Mouse (Mus musculus): ENCODE data around the gene Sh3kbp1.

Gene Sh3kbp1

GRCm38 (mm10) chrX:159677585-159678319, 50.7 kb downstream of the Sh3kbp1 start:
- in situ Hi-C loops (cut with MboI, MseI), result loop anchor here (5.0 kb wide), 1 partner anchor 60 kb away; no protein-coding TSS in a partner anchor

GRCm38 (mm10) chrX:159678320-159678835, 51.3 kb downstream of the Sh3kbp1 start:
- in situ Hi-C loops (cut with MboI, MseI), result loop anchor here (5.0 kb wide), 1 partner anchor 59 kb away; no protein-coding TSS in a partner anchor

- in situ Hi-C loops (cut with MboI, MseI), result no loop called here
Measured at GRCm38 (mm10) chrX:159685521-159685920, 58.4 kb downstream of the Sh3kbp1 start.

- in situ Hi-C loops (cut with MboI, MseI), result no loop called here
Measured at GRCm38 (mm10) chrX:159686850-159687249, 59.8 kb downstream of the Sh3kbp1 start.

GRCm38 (mm10) chrX:159688698-159689097, 61.6 kb downstream of the Sh3kbp1 start:
- in situ Hi-C loops (cut with MboI, MseI), result no loop called here

GRCm38 (mm10) chrX:159689785-159690416, 62.8 kb downstream of the Sh3kbp1 start:
- in situ Hi-C loops (cut with MboI, MseI), result no loop called here

GRCm38 (mm10) chrX:159693126-159693525, 66.1 kb downstream of the Sh3kbp1 start:
- in situ Hi-C loops (cut with MboI, MseI), result no loop called here

- in situ Hi-C loops (cut with MboI, MseI), result no loop called here
Measured at GRCm38 (mm10) chrX:159696545-159696944, 69.5 kb downstream of the Sh3kbp1 start.

GRCm38 (mm10) chrX:159697030-159697454, 70.0 kb downstream of the Sh3kbp1 start:
- in situ Hi-C loops (cut with MboI, MseI), result no loop called here

- in situ Hi-C loops (cut with MboI, MseI), result no loop called here
Measured at GRCm38 (mm10) chrX:159702850-159703249, 75.8 kb downstream of the Sh3kbp1 start.

- in situ Hi-C loops (cut with MboI, MseI), result no loop called here
Measured at GRCm38 (mm10) chrX:159704381-159705004, 77.4 kb downstream of the Sh3kbp1 start.

- in situ Hi-C loops (cut with MboI, MseI), result no loop called here
Measured at GRCm38 (mm10) chrX:159705412-159705811, 78.3 kb downstream of the Sh3kbp1 start.

- in situ Hi-C loops (cut with MboI, MseI), result no loop called here
Measured at GRCm38 (mm10) chrX:159708076-159708830, 81.2 kb downstream of the Sh3kbp1 start.

GRCm38 (mm10) chrX:159709296-159709695, 82.2 kb downstream of the Sh3kbp1 start:
- in situ Hi-C loops (cut with MboI, MseI), result no loop called here

- in situ Hi-C loops (cut with MboI, MseI), result no loop called here
Measured at GRCm38 (mm10) chrX:159711070-159712029, 84.3 kb downstream of the Sh3kbp1 start.

- in situ Hi-C loops (cut with MboI, MseI), result no loop called here
Measured at GRCm38 (mm10) chrX:159713191-159713590, 86.1 kb downstream of the Sh3kbp1 start.

GRCm38 (mm10) chrX:159721390-159721789, 94.3 kb downstream of the Sh3kbp1 start:
- in situ Hi-C loops (cut with MboI, MseI), result no loop called here

- in situ Hi-C loops (cut with MboI, MseI), result no loop called here
Measured at GRCm38 (mm10) chrX:159731421-159731820, 104.3 kb downstream of the Sh3kbp1 start.

- in situ Hi-C loops (cut with MboI, MseI), result no loop called here
Measured at GRCm38 (mm10) chrX:159732845-159733244, 105.8 kb downstream of the Sh3kbp1 start.

- in situ Hi-C loops (cut with MboI, MseI), result no loop called here
Measured at GRCm38 (mm10) chrX:159733948-159734347, 106.9 kb downstream of the Sh3kbp1 start.

All from T-helper 2 cell (primary cell).